Mouse (Mus musculus): Measurements from ENCODE around the gene Fto.

Gene Fto

DNA sequence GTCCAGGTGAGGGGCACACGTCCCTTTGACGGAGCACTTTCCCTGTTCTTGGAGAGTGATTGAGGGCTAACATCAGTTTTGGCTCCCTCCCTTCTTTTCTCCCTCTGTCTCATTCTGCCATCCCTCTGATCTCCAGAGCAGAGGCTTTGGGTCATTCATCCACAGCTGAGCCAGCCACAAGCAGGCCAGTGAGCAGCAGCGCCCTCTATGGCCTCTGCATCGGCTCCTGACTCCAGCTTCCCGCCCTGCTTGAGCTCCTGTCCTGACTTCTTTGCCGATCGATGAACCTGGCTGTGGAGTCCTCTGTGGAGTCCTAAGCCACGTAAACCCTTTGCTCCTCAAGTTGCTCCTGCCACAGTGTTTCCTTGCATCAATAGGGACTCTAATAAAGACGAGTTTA lies 10.9 kb downstream of the Fto start:
- DNase-seq (ENCODE audit: low read depth, low spot score) = no peak

DNA sequence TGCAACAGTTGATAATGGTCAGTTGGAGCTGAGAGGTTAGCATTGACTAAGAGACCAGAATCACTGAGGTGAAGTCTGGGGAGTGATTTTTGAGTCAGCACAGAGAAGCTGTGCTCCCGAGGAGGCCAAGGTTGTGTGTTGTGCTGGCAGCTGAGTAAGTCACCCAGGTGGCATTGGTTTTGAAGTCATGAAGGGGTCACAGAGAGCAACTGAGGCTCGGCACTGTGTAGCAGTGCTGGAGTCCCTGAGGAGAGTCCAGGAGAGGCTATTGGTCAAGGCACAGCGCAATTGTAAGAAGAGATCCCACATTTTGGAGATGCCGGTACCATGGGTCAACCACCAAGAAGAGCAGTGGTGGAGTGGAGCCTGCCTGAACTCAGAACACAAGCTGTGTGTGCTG lies 11.6 kb downstream of the Fto start:
- no peak for DNase-seq (ENCODE audit: low read depth, low spot score)

DNA sequence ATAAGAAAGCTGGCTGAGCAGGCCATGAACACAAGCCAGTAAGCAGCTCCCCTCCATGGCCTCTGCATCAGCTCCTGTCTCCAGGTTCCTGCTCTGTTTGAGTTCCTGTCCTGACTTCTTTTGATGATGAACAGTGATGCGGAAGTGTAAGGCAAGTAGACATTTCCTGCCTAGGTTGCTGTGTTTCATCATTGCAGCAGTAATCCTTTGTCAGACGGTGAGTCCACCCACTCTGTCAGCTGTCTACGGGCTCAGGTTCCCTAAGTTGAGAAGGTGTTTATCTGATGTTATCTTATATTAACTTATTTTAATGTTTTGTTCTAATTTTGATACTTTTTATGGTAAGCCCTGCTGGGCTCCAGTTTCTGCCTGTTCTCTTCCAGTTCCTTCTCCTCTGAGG lies 12.7 kb downstream of the Fto start:
- no peak for DNase-seq (ENCODE audit: low read depth, low spot score)

DNA sequence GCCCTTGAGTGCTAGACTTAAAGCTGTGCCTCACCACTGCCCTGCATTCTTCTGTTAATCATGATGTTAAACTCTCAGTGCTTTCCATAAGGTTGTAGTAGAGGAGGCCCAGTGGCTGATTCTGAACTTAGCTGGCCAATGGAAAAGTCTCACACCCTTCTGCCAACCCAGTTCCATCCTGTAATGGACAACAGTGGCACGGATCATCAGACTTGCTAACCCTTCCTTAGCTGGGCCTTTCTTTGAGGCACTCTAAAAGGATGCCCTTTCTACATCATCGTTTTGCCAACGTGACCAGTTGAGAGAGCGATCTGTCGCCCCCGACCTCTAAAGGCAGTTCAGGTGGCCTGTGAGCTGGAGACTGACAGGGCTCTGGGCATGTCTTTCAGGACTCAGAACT lies 13.6 kb downstream of the Fto start:
- no peak for DNase-seq (ENCODE audit: low read depth, low spot score)

DNA sequence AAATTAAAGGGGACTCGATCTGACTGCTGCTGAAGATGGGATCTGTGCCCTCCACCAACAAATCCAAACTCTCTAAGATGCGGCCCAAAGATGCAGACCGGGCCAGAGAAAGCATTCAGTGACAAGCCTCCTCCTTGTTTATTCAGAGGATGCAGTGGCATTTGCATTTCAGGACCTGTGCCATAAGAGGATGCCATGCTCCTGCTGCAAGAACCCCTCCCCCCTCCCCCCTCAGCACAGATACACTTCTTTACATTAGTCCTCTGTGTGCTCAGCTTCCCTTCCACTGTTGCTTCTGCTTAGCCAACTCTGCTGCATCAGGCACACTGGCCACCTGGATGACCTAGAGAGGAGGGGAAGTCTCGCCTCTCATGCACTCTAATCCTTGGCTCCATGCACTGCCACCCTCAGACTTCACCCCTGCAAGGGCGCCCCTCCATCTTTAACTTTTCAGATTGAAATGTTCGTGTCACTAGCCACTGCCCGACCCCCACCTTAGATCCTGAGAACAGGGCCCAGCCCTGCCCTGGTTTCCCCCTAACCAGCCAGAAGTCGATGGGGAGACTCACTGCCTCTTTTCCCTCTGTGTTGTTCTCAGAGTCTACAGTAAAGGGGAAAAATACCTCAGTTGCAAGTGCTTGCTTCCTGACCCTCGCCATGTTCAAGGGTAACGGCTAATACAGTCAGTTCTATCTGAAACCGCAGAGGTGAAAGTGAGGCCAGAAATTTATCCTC lies 14.3 kb downstream of the Fto start:
- DNase-seq (ENCODE audit: low read depth, low spot score) = no peak

DNA sequence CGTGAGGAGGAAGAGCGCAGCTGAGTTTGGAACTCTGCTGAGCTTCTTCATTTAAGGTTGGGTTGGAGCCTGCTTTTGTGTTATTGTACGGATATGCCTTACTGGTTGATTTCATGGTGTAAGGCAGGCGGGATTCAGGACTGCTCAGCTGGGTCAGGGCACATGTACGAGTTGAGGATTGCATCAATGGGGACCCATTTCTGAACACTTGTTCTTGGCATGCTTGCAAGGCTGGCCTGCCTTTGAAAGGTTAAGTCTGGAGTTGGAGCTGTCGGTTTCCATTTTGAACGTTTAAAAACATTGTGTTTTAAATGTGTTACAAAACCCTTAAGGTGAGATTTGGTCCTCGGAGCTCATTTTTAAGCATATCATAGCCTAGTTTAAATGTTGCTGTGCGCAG lies 15.7 kb downstream of the Fto start:
- DNase-seq (ENCODE audit: low read depth, low spot score) = no peak

DNA sequence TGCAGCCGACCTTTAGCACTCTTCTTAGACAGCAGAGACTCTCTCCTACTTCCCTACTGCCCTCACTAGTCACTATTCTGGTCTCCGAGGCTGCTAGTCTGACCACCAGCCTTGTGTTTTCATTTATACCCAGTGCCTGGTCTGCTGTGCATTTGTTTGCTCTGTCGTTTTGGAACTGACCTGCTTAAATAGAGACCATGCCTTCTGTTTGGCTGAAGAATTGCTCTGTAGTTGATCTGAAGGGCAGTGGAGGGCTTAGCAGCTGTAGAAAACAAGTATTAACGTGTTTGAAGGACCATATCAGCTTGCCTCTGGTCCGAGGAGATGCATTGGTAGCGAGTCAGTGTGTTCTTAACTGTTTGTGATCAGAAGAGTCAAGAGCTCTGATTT lies 16.1 kb downstream of the Fto start:
- DNase-seq (ENCODE audit: low read depth, low spot score) = no peak

DNA sequence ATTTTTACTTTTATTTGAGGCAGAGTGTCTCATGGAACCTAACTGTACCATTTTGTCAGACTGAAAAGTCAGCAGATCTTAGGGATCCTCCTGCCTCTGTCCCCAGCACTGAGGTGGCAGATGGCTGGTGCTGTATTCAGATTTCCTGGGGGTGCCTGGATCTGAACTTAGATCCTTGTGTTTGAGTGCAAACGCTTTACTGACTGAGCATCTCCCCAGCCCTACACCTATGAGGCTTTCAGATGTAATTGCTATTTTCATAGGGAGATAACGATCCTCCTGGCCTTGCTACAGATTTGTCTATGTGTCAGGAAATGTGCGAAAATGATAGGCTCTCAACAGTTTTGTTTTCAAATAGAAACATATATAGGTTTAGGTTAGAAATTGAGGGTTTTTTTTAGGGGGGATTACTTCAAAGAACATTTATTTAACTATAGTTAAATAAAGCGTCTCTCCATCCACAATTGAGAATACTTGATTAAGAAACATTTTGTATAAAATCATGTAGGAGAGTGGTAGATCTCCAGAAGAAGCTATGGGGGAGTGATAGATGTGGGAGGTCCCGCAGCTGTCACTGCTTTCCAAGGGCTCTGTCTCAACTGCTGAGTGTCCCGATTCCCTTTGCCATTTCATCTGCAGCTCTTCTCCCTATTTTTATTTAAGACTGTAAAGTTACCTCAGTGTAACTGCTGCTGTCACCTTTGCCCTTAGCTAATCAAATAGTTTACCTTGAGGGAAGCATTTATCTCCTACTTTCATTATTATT lies 25.2 kb downstream of the Fto start:
- DNase-seq (ENCODE audit: low read depth, low spot score) = no peak

DNA sequence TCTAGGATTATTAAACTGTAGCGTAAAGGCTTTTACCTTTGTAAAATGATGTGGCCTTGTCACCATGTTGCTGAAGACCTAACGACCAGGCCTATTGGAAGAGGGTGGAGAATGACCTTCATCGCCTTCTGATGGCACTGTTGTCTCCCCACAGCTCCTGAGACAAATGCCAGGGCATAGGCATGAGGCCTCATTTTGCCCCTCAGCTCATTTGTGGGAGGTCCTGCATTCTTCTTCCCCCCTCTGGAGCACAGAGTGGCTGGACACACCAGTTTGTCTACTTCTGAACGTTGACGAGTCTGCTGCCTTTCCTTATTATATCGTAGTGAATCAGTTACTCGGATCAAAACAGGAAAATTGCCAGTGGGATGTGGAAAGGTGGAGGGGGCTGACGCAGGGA lies 26.3 kb downstream of the Fto start:
- no peak for DNase-seq (ENCODE audit: low read depth, low spot score)

DNA sequence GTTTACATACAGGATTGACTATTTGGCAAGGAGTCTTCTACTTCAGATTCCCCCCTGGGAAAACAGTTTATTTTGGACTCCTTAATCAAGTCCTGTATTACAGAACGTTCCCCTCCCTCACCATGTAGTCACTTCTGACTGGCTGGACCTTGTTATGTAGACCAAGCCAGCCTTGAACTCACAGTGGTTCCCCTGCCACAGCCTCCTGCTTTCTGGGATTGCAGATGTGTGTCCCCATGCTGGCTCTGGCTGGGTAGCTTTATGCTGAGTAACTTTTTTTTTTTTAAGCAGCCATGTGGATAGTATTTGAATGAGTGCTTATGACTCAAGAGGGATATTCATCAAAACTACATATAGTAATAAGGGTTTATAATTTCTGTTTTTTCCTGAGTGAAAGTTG lies 27.4 kb downstream of the Fto start:
- DNase-seq (ENCODE audit: low read depth, low spot score) = no peak

DNA sequence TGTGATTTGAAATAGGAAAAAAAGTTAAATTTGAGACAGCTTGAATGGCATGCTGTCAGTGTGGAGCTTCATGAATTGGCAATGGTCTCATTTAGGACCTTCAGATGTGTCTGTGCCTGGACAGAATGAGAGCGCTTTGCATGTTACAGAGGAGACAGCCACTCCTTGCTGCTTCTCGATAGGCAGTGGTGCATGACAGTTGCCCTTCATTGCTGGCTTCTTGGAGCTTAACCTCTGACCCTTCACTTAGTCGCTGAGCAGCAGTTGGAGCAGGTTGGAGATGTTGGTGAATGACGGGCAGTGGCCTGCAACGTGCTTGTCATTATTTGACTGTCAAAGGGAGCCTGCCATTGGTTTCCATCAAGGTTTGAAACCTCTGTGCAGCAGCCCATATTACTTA lies 28.9 kb downstream of the Fto start:
- DNase-seq (ENCODE audit: low read depth, low spot score) = no peak

DNA sequence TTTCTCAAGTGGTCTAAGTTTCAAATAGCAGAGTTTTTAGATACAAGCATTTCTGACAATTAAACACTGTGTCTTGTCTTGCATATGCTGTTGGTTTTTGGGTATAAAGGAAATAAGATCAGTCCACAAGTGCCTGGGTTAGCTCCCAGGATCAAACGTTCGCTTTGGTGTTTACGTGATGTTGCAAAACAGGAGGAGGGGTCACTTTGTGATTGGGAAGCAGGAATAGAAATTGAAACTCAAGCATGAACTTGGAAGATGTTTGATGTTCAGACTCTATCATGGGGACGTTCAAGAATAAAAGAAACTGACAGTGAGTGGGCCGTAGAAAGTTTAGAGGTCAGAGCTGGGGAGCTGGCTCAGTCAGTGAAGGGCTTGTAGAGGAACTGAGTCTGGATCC lies 29.5 kb downstream of the Fto start:
- no peak for DNase-seq (ENCODE audit: low read depth, low spot score)

DNA sequence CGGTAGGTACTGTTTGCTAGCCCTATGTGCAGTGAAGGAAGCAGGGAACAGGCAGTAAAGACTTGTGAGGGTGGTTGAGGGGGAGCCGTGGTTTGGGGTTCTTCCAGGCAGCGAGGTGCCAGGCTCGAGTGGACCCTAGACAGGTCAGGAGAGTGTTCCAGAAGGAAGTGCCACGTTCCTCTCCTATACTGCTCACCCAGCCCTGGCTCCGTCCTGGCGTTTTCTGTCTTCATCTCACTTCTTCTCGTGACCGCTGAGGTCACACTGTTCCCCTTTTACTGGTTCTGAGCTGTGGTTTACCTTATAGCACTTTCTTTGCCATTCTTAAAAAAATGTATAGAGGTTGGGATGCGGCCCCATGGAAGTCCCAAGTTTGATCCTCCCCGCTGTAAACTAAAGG lies 31.3 kb downstream of the Fto start:
- DNase-seq (ENCODE audit: low read depth, low spot score) = no peak

DNA sequence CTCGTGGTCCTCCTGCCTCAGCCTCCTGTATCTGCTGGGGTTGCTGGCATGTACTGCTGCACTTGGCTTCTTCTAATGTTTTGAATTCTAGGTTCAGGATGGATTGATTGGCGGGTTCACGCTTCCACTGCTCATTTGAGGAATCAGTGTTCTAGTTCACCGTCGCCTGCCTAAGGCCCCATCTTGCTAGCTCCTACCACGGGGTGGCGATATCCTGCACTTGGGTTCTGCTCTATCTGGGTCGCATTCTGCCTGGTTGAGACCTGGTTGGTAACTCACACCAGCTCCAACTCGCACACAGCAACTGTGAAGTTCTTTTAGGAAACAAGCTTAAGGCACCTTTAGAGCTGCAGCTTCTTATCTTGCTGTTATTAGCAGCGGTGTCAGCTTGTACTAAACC lies 33.8 kb downstream of the Fto start:
- DNase-seq (ENCODE audit: low read depth, low spot score) = no peak

DNA sequence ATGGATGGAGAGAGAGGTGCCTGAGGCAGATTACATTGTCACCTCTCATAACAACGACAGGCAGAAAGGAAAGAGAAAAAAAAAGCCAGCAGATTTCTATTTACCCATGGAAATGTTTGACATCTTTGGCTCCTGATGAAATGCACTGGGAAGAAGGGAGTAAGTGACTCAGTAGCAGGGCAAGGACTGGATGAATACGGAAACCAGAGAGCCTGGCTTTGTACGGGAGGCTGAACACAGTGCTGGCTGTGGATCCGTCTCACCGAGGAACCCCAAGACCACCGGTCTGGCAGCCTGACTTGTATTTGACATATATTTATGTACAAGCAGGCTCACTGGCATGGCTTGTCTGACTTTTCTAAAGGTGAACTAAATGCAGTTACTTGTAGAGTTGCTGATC lies 34.3 kb downstream of the Fto start:
- no peak for DNase-seq (ENCODE audit: low read depth, low spot score)

DNA sequence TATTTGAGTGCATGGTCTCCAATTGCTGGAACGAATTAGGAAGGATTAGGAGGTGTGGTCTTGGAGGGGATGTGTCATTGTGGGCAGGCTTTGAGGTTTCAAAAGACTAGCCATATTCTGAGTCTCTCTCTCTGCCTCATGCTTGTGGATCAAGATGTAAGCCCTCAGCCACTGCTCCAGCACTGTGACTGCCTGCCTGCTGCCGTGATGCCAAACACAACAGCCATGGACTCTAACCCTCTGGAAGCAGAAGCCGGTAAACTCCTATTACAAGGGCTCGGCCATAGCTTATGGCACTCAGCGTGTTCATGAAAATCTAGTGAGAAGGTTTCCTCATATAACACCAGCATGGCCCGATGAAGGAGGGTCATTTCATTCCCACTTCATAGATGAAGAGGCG lies 36.5 kb downstream of the Fto start:
- DNase-seq (ENCODE audit: low read depth, low spot score) = no peak

DNA sequence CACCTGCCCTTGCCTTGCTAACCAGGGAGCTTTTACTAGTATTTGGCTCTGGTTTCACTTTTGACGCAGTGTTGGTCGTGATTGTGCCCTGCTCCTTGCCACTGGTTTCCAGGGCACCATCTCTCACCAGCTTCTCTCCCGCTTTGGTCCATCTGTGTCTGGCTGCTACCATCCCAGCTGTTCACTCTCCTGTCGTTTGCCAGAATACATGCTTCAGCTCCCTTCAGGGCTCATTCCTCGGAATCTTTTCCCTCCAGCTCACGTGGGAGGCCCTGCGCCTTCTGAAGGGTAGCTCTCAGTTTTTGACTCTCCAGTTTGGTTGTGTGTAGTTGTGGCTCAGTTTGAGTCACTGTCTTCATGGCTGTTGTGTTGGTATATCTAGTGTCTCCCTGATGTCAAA lies 37.3 kb downstream of the Fto start:
- DNase-seq (ENCODE audit: low read depth, low spot score) = no peak

DNA sequence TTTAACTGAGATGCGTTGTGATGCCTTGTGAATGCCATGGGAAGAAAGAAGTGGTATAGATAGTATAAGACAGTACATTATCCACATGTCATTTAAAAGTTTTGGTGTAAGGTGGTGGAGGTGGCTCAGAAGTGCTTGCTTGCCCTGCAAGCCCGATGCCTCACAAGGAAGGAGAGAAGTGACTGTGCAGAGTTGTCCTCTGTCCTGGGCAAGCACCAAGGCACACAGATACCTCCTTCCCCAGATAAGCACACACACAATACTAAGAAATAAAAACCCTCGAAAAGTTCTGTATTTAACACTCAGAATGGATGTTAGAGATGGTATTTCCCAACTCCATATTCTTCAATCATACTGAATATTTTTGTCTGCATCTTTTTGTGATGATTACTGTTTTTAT lies 39.3 kb downstream of the Fto start:
- no peak for DNase-seq (ENCODE audit: low read depth, low spot score)

DNA sequence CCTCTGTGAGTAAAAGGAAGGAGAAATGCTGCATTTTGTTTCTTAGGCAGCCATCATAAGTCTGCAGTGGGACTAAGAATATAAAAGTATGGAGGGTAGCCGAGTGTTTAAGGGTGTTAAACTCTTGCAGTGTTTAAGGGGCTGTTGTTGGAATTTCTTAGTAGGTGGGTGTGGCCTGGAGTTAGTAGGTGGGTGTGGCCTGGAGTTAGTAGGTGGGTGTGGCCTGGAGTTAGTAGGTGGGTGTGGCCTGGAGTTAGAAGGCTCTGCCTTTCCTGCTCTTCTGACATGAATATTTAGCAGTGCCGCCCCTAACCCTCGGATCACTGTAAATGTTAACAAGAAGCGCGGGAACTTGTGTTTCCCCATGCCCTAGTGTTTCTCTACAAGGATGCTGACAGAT lies 39.7 kb downstream of the Fto start:
- no peak for DNase-seq (ENCODE audit: low read depth, low spot score)

DNA sequence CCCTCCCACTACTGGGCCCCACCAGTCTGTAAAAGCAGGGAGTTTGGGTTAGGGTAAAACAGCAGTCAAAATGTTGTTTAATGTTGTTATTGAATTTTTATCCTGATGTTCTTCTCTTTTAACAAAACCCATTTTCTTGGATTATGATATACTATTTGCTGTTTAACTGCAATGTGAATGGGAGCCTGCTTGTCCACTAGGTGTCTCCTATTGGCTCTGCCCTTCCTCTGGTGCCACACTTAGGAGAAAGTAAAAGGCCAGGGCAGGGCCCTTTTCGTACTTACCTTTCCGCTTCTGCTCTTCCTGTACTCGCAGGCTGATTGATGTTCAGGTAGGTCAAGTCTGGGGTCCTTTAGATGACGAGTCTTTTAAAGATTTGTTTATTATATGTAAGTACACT lies 40.6 kb downstream of the Fto start:
- no peak for DNase-seq (ENCODE audit: low read depth, low spot score)

DNA sequence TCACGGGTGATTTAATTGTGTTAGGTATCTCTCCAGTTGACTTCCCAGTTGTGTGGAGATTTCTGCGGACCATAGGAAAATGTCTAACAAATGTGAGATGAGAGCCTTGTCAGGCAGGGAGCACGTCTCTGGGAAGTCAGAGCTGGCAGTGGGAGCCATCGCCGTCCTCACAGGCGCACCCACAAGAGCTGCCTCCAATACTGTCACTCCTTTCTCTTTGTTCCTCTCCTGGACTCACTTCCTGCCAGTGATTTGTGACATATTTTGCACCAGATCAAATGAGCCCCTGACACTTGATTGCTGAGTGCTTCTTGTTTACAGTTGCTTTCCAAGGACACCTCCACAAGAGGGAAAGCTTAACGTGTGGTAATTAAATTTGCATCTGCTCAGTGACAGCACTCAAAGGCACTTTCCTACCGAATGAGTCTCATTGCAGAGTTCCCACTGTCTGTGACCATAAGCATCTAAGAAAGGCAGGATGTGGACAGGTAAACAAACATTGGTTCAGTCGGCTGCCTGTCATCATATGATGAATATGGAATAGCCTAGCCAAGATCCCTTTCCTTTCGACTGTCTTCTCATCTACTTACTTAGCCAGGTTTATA lies 42.1 kb downstream of the Fto start:
- DNase-seq (ENCODE audit: low read depth, low spot score) = no peak

DNA sequence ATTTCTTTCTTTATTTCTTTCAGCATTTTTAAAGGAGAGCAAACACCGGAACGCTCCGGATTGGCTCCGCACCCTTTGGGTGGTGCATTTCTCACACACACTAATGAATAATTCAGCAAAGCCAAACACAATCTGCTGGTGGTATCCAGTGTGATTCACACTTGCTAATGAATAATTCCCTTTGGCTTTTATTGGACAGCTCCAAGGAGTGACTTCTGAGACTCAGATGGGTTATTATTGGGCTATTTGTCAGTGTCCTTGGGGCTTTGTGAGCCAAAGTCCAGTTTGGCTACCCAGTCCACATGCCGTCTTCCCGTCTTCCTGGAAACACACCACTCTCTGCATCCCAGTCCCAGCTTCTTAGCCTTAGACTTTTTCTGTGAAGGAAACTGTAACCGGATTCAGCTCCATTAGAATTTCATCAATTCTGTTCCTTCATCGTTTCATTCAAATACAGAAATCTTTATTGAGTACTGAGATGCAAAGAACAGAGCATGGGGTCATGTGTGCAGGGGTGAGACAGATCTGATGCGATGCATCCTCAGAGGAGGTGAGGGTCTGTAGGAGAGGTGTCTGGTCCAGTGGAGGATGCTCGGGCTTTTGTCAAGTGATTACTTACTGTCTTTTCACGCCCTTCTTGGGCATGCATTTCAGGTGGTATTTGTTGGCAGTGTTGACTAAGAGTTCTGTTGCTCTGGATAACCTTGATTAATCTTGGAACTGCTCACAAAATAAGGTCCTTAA lies 42.8 kb downstream of the Fto start:
- no peak for DNase-seq (ENCODE audit: low read depth, low spot score)

Data from forelimb bud, embryonic 11.5 days (tissue).